24 mouse cellular contexts compared by ENCODE assay signal in the genomic region with DNA sequence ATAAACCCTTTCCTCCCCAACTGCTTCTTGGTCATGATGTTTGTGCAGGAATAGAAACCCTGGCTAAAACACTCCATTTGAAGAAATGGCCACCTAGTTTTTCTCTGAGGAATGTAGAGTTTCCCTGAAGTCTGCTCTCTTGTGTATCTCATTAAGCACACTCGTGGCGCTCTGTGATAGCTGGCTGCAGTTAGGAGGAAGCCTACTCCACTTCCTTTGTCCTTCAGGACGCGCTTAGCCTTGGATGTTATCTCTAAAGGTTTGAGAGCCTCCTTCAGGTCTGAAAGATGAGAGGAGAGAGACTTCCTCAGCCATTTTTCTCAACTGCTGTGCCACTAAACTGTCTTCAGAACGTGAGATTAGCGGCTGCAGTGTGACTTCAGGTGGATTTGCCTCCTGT.
"Had no signal": no experiment of that assay in that cellular context is flagged by ENCODE, and none has a peak within 500 bp of the region (broad histone marks: within the 10 kb centered on the region; RNA-seq: fewer than 3 reads in every experiment).

No protein-coding gene starts in this region.

- H3K4me3 ChIP-seq: heart, adult 2 months; hindbrain, embryonic 10.5 days; hindbrain, embryonic 12.5 days; intestine, embryonic 15.5 days; limb, embryonic 13.5 days; limb, embryonic 15.5 days; liver, embryonic 12.5 days had no signal

- H3K4me1 ChIP-seq: hindbrain, embryonic 10.5 days; hindbrain, embryonic 12.5 days; intestine, embryonic 15.5 days; limb, embryonic 13.5 days; limb, embryonic 15.5 days had no signal

- H3K27ac ChIP-seq: heart, adult 2 months; hindbrain, embryonic 10.5 days; hindbrain, embryonic 12.5 days; hindbrain, embryonic 14.5 days; intestine, embryonic 15.5 days; kidney, postnatal 0 days; limb, embryonic 13.5 days; limb, embryonic 15.5 days; liver, embryonic 12.5 days; liver, embryonic 14.5 days had no signal

- H3K4me2 ChIP-seq: heart, embryonic 11.5 days; hindbrain, embryonic 12.5 days; hindbrain, embryonic 14.5 days; intestine, embryonic 15.5 days; limb, embryonic 13.5 days; limb, embryonic 15.5 days; liver, embryonic 12.5 days had no signal

- H3K9me3 ChIP-seq: hindbrain, embryonic 10.5 days; hindbrain, embryonic 12.5 days; intestine, embryonic 15.5 days; limb, embryonic 13.5 days; limb, embryonic 15.5 days; liver, embryonic 12.5 days had no signal

- H3K9ac ChIP-seq: hindbrain, embryonic 12.5 days; hindbrain, embryonic 14.5 days; intestine, embryonic 15.5 days; limb, embryonic 13.5 days; limb, embryonic 15.5 days; liver, embryonic 12.5 days; liver, embryonic 14.5 days had no signal

- H3K27me3 ChIP-seq: hindbrain, embryonic 12.5 days; intestine, embryonic 15.5 days; limb, embryonic 13.5 days; limb, embryonic 15.5 days; liver, embryonic 12.5 days had no signal

- ATAC-seq: hindbrain, embryonic 16.5 days; inflammation-experienced regulatory T-cells, adult 6 months; intestine, embryonic 15.5 days; intestine, postnatal 0 days; liver, embryonic 12.5 days had no signal

- DNase-seq: gastrocnemius, postnatal 25 days; heart, adult 2 months; heart, postnatal 10 days; heart, postnatal 4 days; kidney, adult 18-20 months; kidney, adult 8-10 months; kidney, postnatal 14 days; kidney, postnatal 36 days; layer of hippocampus, adult 9-11 months; layer of hippocampus, postnatal 36 days; left cerebral cortex, postnatal 4 days had no signal
